Mouse (Mus musculus) kidney, embryonic 14.5 days (tissue): ENCODE results near the gene Zmynd8. TPM values are rescaled to one million over a fixed set of nuclear protein-coding genes. Genes with fewer than 3 reads are reported as not detected.

Experiments used
- ATAC-seq: fragments of 200-750 bp; cut with Nextera tagmentation; 2 replicates; pipeline ENCODE4 v1.8.0; 2017; ENCODE audit warnings: moderate number of reproducible peaks, mild to moderate bottlenecking, moderate TSS enrichment, moderate library complexity; ENCODE audit not compliant: low FRiP score, low TSS enrichment
- H3K27ac ChIP-seq: fragments of 300-500 bp; sonication (generic); 2 replicates; pipeline ENCODE4 v1.5.1; 2014; ENCODE audit warnings: low read depth, mild to moderate bottlenecking, low read length, moderate library complexity, mixed read lengths
- H3K27me3 ChIP-seq: fragments of 300-500 bp; sonication (generic); 2 replicates; pipeline ENCODE4 v1.6.1; 2014; ENCODE audit warnings: mild to moderate bottlenecking, low read length; ENCODE audit not compliant: control insufficient read depth, insufficient read depth
- H3K36me3 ChIP-seq: fragments of 300-500 bp; sonication (generic); 2 replicates; pipeline ENCODE4 v1.6.1; 2014; ENCODE audit warnings: low read length, mixed read lengths; ENCODE audit not compliant: control insufficient read depth, insufficient read depth
- H3K4me1 ChIP-seq: fragments of 300-500 bp; sonication (generic); 2 replicates; pipeline ENCODE4 v1.6.1; 2014; ENCODE audit warnings: low read length, mixed read lengths; ENCODE audit not compliant: control insufficient read depth, insufficient read depth
- H3K4me2 ChIP-seq: fragments of 300-500 bp; sonication (generic); replicated peaks from 2 replicates; pipeline ENCODE4 v1.6.1; 2014; ENCODE audit warnings: low read depth, mild to moderate bottlenecking, low read length
- H3K4me3 ChIP-seq: fragments of 300-500 bp; sonication (generic); 2 replicates; pipeline ENCODE4 v1.5.1; 2014; ENCODE audit warnings: mild to moderate bottlenecking, low read length
- H3K9ac ChIP-seq: fragments of 300-500 bp; sonication (generic); 2 replicates; pipeline ENCODE4 v1.6.1; 2014; ENCODE audit warnings: low read depth, mild to moderate bottlenecking, low read length, moderate library complexity
- H3K9me3 ChIP-seq: fragments of 300-500 bp; sonication (generic); 2 replicates; pipeline ENCODE4 v1.6.1; 2016; ENCODE audit warnings: low read length; ENCODE audit not compliant: control insufficient read depth
- WGBS: fragments of 180-500 bp; shearing (Covaris S2); extraction: QIAGEN DNeasy Blood & Tissue Kit; methylation state at CpG from one replicate; pipeline ENCODE4 v1.1.7; 2014; 5-methylcytosine and 5-hydroxymethylcytosine counted together
- polyA plus RNA-seq: library from polyadenylated mRNA; unstranded; fragments of >200 nt; fragmentation: Nextera tagmentation; extraction: Ambion mirVana; gene quantifications from 2 replicates; pipeline ENCODE4 v1.2.1, GENCODE M21; 2014

Zmynd8 gene
- polyA plus RNA-seq, 1 experiment from 2014 or later: 61.1 TPM

- Histone ChIP-seq H3K36me3 (peaks cover 27% of the 10 kb centered on the region), H3K9me3 (no peaks in the 10 kb centered on the region), H3K27me3 (no peaks in the 10 kb centered on the region), H3K4me3 (no peak overlapping the region), H3K9ac (no peak overlapping the region), H3K4me1 (peaks cover 56% of the 10 kb centered on the region), H3K27ac (no peak overlapping the region), H3K4me2 (no peak overlapping the region)
- ATAC-seq: no peak
- WGBS: 44% methylated on average over 16 of the region's 16 CpGs
Observed at GRCm38 (mm10) chr2:165854207-165854968, 44.4 kb downstream of the Zmynd8 start.

- Histone ChIP-seq H3K9me3 (no peaks in the 10 kb centered on the region), H3K4me3 (no peak overlapping the region), H3K27me3 (no peaks in the 10 kb centered on the region), H3K4me1 (peaks cover 46% of the 10 kb centered on the region), H3K4me2 (no peak overlapping the region), H3K27ac (no peak overlapping the region), H3K9ac (no peak overlapping the region), H3K36me3 (peaks cover 30% of the 10 kb centered on the region)
- ATAC-seq: no peak
- 81% methylated on average over 9 of the region's 9 CpGs for WGBS
Observed at GRCm38 (mm10) chr2:165852896-165853633, 45.8 kb downstream of the Zmynd8 start.

GRCm38 (mm10) chr2:165852453-165852852 is 46.4 kb downstream of the Zmynd8 start:
- 83% methylated on average over 11 of the region's 11 CpGs for WGBS
- H3K9ac ChIP-seq: no peak overlapping the region
- H3K4me3 ChIP-seq: no peak overlapping the region
- peaks cover 34% of the 10 kb centered on the region for H3K36me3 ChIP-seq
- H3K27ac ChIP-seq: no peak overlapping the region
- H3K4me1 ChIP-seq: peaks cover 40% of the 10 kb centered on the region
- H3K4me2 ChIP-seq: no peak overlapping the region
- ATAC-seq: no peak
- H3K27me3 ChIP-seq: no peaks in the 10 kb centered on the region
- H3K9me3 ChIP-seq: no peaks in the 10 kb centered on the region

GRCm38 (mm10) chr2:165851811-165852415 is 46.9 kb downstream of the Zmynd8 start:
- Histone ChIP-seq H3K4me1 (peaks cover 34% of the 10 kb centered on the region), H3K4me3 (no peak overlapping the region), H3K27ac (no peak overlapping the region), H3K9ac (no peak overlapping the region), H3K36me3 (peaks cover 37% of the 10 kb centered on the region), H3K9me3 (no peaks in the 10 kb centered on the region), H3K4me2 (no peak overlapping the region), H3K27me3 (no peaks in the 10 kb centered on the region)
- 92% methylated on average over 13 of the region's 13 CpGs for WGBS
- ATAC-seq: no peak

GRCm38 (mm10) chr2:165850826-165851225 is 48.0 kb downstream of the Zmynd8 start:
- Histone ChIP-seq H3K9me3 (no peaks in the 10 kb centered on the region), H3K27me3 (no peaks in the 10 kb centered on the region), H3K4me2 (no peak overlapping the region), H3K36me3 (peaks cover 48% of the 10 kb centered on the region), H3K4me1 (peaks cover 24% of the 10 kb centered on the region), H3K27ac (no peak overlapping the region), H3K4me3 (no peak overlapping the region), H3K9ac (no peak overlapping the region)
- no peak for ATAC-seq
- WGBS: 88% methylated on average over 6 of the region's 6 CpGs

GRCm38 (mm10) chr2:165849129-165849528 is 49.7 kb downstream of the Zmynd8 start:
- Histone ChIP-seq H3K27ac (no peak overlapping the region), H3K4me1 (0 out of 2 replicates have a peak, but pooled peaks cover 9% of the 10 kb centered on the region), H3K27me3 (no peaks in the 10 kb centered on the region), H3K9me3 (no peaks in the 10 kb centered on the region), H3K4me2 (no peak overlapping the region), H3K36me3 (peaks cover 62% of the 10 kb centered on the region), H3K4me3 (no peak overlapping the region), H3K9ac (no peak overlapping the region)
- 62% methylated on average over 5 of the region's 5 CpGs for WGBS
- ATAC-seq: 0 out of 2 replicates have a peak, but pooled peaks have one; percentile 53

- H3K4me1 ChIP-seq: 0 out of 2 replicates have a peak, but pooled peaks cover 6% of the 10 kb centered on the region
- H3K9me3 ChIP-seq: no peaks in the 10 kb centered on the region
- H3K36me3 ChIP-seq: peaks cover 74% of the 10 kb centered on the region
- H3K4me3 ChIP-seq: no peak overlapping the region
- no peak overlapping the region for H3K27ac ChIP-seq
- WGBS: 88% methylated on average over 8 of the region's 8 CpGs
- H3K9ac ChIP-seq: no peak overlapping the region
- no peak overlapping the region for H3K4me2 ChIP-seq
- no peak for ATAC-seq
- no peaks in the 10 kb centered on the region for H3K27me3 ChIP-seq
Observed at GRCm38 (mm10) chr2:165846787-165847186, 52.0 kb downstream of the Zmynd8 start.

- Histone ChIP-seq H3K4me3 (no peak overlapping the region), H3K27me3 (no peaks in the 10 kb centered on the region), H3K9me3 (no peaks in the 10 kb centered on the region), H3K27ac (no peak overlapping the region), H3K4me1 (0 out of 2 replicates have a peak, but pooled peaks cover 3% of the 10 kb centered on the region), H3K36me3 (peaks cover 75% of the 10 kb centered on the region), H3K9ac (no peak overlapping the region), H3K4me2 (no peak overlapping the region)
- no peak for ATAC-seq
- WGBS: 92% methylated on average over 22 of the region's 22 CpGs
Observed at GRCm38 (mm10) chr2:165845490-165845889, 53.3 kb downstream of the Zmynd8 start.

GRCm38 (mm10) chr2:165843350-165843749 is 55.5 kb downstream of the Zmynd8 start:
- Histone ChIP-seq H3K4me2 (no peak overlapping the region), H3K9ac (no peak overlapping the region), H3K36me3 (peaks cover 87% of the 10 kb centered on the region), H3K27ac (no peak overlapping the region), H3K27me3 (no peaks in the 10 kb centered on the region), H3K4me3 (no peak overlapping the region), H3K4me1 (no peaks in the 10 kb centered on the region), H3K9me3 (no peaks in the 10 kb centered on the region)
- WGBS: 83% methylated on average over 6 of the region's 6 CpGs
- no peak for ATAC-seq
